Mouse (Mus musculus) T-cell, adult 2 months (primary cell): Measurements from ENCODE around the gene Irf2bpl.

ENCODE experiments used
- DNase-seq: peaks from one replicate; pipeline ENCODE4 v3.0.0; 2022; ENCODE audit warnings: low spot score

The Irf2bpl gene

GRCm38 (mm10) chr12:86885746-86886145, 1.1 kb upstream of the Irf2bpl start:
- DNase-seq, result no peak

GRCm38 (mm10) chr12:86885336-86885735, 738 bp upstream of the Irf2bpl start:
- DNase-seq, result no peak

- DNase-seq, result peak; percentile 66
Measured at GRCm38 (mm10) chr12:86883280-86884196, 1.1 kb downstream of the Irf2bpl start.

- DNase-seq, result peak; percentile 48
Measured at GRCm38 (mm10) chr12:86883019-86883279, 1.6 kb downstream of the Irf2bpl start.

- DNase-seq, result no peak
Measured at GRCm38 (mm10) chr12:86882279-86883018, 2.1 kb downstream of the Irf2bpl start.

GRCm38 (mm10) chr12:86881809-86882278, 2.8 kb downstream of the Irf2bpl start:
- DNase-seq, result no peak

- no peak for DNase-seq
Measured at GRCm38 (mm10) chr12:86880090-86880723, 4.4 kb downstream of the Irf2bpl start.

GRCm38 (mm10) chr12:86879446-86880085, 5.0 kb downstream of the Irf2bpl start:
- peak; percentile 47 for DNase-seq

- no peak for DNase-seq
Measured at GRCm38 (mm10) chr12:86878426-86879353, 5.9 kb downstream of the Irf2bpl start.

GRCm38 (mm10) chr12:86876981-86877380, 7.6 kb downstream of the Irf2bpl start:
- no peak for DNase-seq

GRCm38 (mm10) chr12:86876116-86876515, 8.5 kb downstream of the Irf2bpl start:
- no peak for DNase-seq

- no peak for DNase-seq
Measured at GRCm38 (mm10) chr12:86872335-86873040, 12.1 kb downstream of the Irf2bpl start.

GRCm38 (mm10) chr12:86871666-86872334, 12.8 kb downstream of the Irf2bpl start:
- no peak for DNase-seq

- DNase-seq, result no peak
Measured at GRCm38 (mm10) chr12:86870996-86871395, 13.6 kb downstream of the Irf2bpl start.

- DNase-seq, result no peak
Measured at GRCm38 (mm10) chr12:86869761-86870160, 14.8 kb downstream of the Irf2bpl start.

- DNase-seq, result no peak
Measured at GRCm38 (mm10) chr12:86867271-86868223, 17.1 kb downstream of the Irf2bpl start.

- no peak for DNase-seq
Measured at GRCm38 (mm10) chr12:86864316-86865020, 20.1 kb downstream of the Irf2bpl start.
